Mouse (Mus musculus) cortical plate, adult 2 months (tissue): Measurements from ENCODE around the gene Mia.

Experiments
- CTCF ChIP-seq: fragments of 200-500 bp; IDR thresholded peaks from 2 replicates; pipeline ENCODE4 v1.5.1; 2011; ENCODE audit warnings: mild to moderate bottlenecking, control low read depth, low read length; ENCODE audit not compliant: insufficient read depth; ENCODE audit errors: extremely low read depth
- POLR2A ChIP-seq: fragments of 200-500 bp; IDR thresholded peaks from 2 replicates; pipeline ENCODE4 v1.6.1; 2011; ENCODE audit warnings: mild to moderate bottlenecking, low read length, control low read depth; ENCODE audit not compliant: insufficient read depth; ENCODE audit errors: extremely low read depth

DNA sequence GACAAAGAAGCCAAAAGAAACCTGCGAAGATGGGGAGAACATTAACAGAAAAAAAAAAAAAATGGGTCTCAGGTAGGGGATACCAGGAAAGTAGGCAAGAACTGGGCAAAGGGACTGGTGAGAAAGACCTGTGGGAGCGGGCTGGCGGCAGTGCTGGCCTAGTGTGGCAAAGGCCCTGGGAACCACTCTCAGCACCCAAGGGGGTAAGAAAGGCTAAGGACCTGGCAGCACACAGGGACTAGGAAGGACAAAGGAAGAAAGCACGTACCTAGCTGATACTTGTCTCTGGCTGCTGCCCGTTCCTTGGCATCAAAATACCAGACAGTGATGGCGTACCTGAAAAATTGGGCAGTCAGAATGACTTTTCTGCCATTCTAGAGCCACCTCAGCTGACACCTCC, 21.7 kb downstream of the Mia start:
- no peak for TF ChIP-seq CTCF
- no peak for TF ChIP-seq POLR2A
